Mouse (Mus musculus) limb, embryonic 12.5 days (tissue): Measurements from ENCODE around the gene Hist1h4b. TPM values are rescaled to one million over a fixed set of nuclear protein-coding genes. Genes with fewer than 3 reads are reported as not detected.
"Not testable (repeated sequence)": the region's sequence is repeated elsewhere in the genome, so short reads cannot be mapped to it uniquely, and the experiment has no call there.

Experiments used
- ATAC-seq: fragments of 200-750 bp; cut with Nextera tagmentation; 2 replicates; pipeline ENCODE4 v1.8.0; 2017; ENCODE audit warnings: low read depth, moderate TSS enrichment; ENCODE audit not compliant: insufficient number of reproducible peaks, insufficient read depth, low FRiP score, low TSS enrichment
- H3K27ac ChIP-seq: fragments of 300-500 bp; sonication (generic); 2 replicates; pipeline ENCODE4 v1.5.1; 2016; ENCODE audit warnings: mild to moderate bottlenecking, moderate library complexity
- H3K27me3 ChIP-seq: fragments of 300-500 bp; sonication (generic); 2 replicates; pipeline ENCODE4 v1.6.1; 2016; ENCODE audit warnings: mild to moderate bottlenecking, moderate library complexity
- H3K36me3 ChIP-seq: fragments of 300-500 bp; sonication (generic); 2 replicates; pipeline ENCODE4 v1.6.1; 2016; ENCODE audit warnings: mild to moderate bottlenecking, moderate library complexity
- H3K4me1 ChIP-seq: fragments of 300-500 bp; sonication (generic); replicated peaks from 2 replicates; pipeline ENCODE4 v1.6.1; 2016
- H3K4me2 ChIP-seq: fragments of 300-500 bp; sonication (generic); 2 replicates; pipeline ENCODE4 v1.6.1; 2016; ENCODE audit warnings: mild to moderate bottlenecking, moderate library complexity
- H3K4me3 ChIP-seq: fragments of 300-500 bp; sonication (generic); replicated peaks from 2 replicates; pipeline ENCODE4 v1.5.1; 2016; ENCODE audit warnings: mild to moderate bottlenecking
- H3K9ac ChIP-seq: fragments of 300-500 bp; sonication (generic); replicated peaks from 2 replicates; pipeline ENCODE4 v1.6.1; 2016; ENCODE audit warnings: mild to moderate bottlenecking, moderate library complexity
- H3K9me3 ChIP-seq: fragments of 300-500 bp; sonication (generic); 2 replicates; pipeline ENCODE4 v1.6.1; 2016; ENCODE audit warnings: mild to moderate bottlenecking, moderate library complexity
- WGBS: fragments of 180-500 bp; shearing (Covaris S2); methylation state at CpG from one replicate; pipeline ENCODE4 v1.1.7; 2016; 5-methylcytosine and 5-hydroxymethylcytosine counted together
- polyA plus RNA-seq: library from polyadenylated mRNA; unstranded; fragments of >200 nt; fragmentation: Nextera tagmentation; extraction: Ambion mirVana; gene quantifications from 2 replicates; pipeline ENCODE4 v1.2.1, GENCODE M21; 2016

The Hist1h4b gene
- polyA plus RNA-seq, 1 experiment from 2014 or later: 9.1 TPM

- H3K9ac ChIP-seq: peak overlapping the region; percentile 89
- no peaks in the 10 kb centered on the region for H3K27me3 ChIP-seq
- peak overlapping the region; percentile 99 for H3K27ac ChIP-seq
- no peaks in the 10 kb centered on the region for H3K9me3 ChIP-seq
- H3K4me2 ChIP-seq: peak overlapping the region; percentile 86
- no peak for ATAC-seq
- H3K4me3 ChIP-seq: peak overlapping the region; percentile 59
- 65% methylated on average over 5 of the region's 5 CpGs for WGBS
- H3K4me1 ChIP-seq: peaks cover 18% of the 10 kb centered on the region
- no peaks in the 10 kb centered on the region for H3K36me3 ChIP-seq
Measured at GRCm38 (mm10) chr13:23740910-23741309, 15.9 kb upstream of the Hist1h4b start.

GRCm38 (mm10) chr13:23742007-23742406, 14.8 kb upstream of the Hist1h4b start:
- Histone ChIP-seq H3K4me3 (no peak overlapping the region), H3K9me3 (no peaks in the 10 kb centered on the region), H3K36me3 (no peaks in the 10 kb centered on the region), H3K4me2 (no peak overlapping the region), H3K27me3 (no peaks in the 10 kb centered on the region), H3K9ac (no peak overlapping the region), H3K4me1 (peaks cover 18% of the 10 kb centered on the region), H3K27ac (no peak overlapping the region)
- no peak for ATAC-seq

- Histone ChIP-seq H3K9me3 (no peaks in the 10 kb centered on the region), H3K4me3 (no peak overlapping the region), H3K4me2 (no peak overlapping the region), H3K9ac (no peak overlapping the region), H3K36me3 (no peaks in the 10 kb centered on the region), H3K27ac (peak overlapping the region; percentile 66), H3K27me3 (no peaks in the 10 kb centered on the region), H3K4me1 (peaks cover 29% of the 10 kb centered on the region)
- no peak for ATAC-seq
- 83% methylated on average over 5 of the region's 5 CpGs for WGBS
Measured at GRCm38 (mm10) chr13:23743215-23743614, 13.6 kb upstream of the Hist1h4b start.

GRCm38 (mm10) chr13:23743963-23744362, 12.8 kb upstream of the Hist1h4b start:
- no peaks in the 10 kb centered on the region for H3K27me3 ChIP-seq
- WGBS: 42% methylated on average over 4 of the region's 4 CpGs
- H3K4me3 ChIP-seq: peak overlapping the region; percentile 43
- H3K4me2 ChIP-seq: peak overlapping the region; percentile 66
- no peak for ATAC-seq
- H3K27ac ChIP-seq: peak overlapping the region; percentile 99
- peaks cover 34% of the 10 kb centered on the region for H3K4me1 ChIP-seq
- no peaks in the 10 kb centered on the region for H3K36me3 ChIP-seq
- peak overlapping the region; percentile 61; the same call in 1 of the 2 replicates for H3K9ac ChIP-seq
- H3K9me3 ChIP-seq: no peaks in the 10 kb centered on the region

- H3K27me3 ChIP-seq: no peaks in the 10 kb centered on the region
- H3K4me3 ChIP-seq: peak overlapping the region; percentile 43
Measured at GRCm38 (mm10) chr13:23744421-23745380, 12.1 kb upstream of the Hist1h4b start.

GRCm38 (mm10) chr13:23745381-23746161, 11.2 kb upstream of the Hist1h4b start, which contains the start of gene Hist1h3c:
Gene Hist1h3c, minus strand, starts transcription at chr13:23745602.
- peak; percentile 76 for ATAC-seq
- WGBS: under 1% methylated on average over 26 of the region's 28 CpGs

More at GRCm38 (mm10) chr13:23744421-23745380, 12.1 kb upstream of the Hist1h4b start:
- Histone ChIP-seq H3K4me1 (peaks cover 34% of the 10 kb centered on the region), H3K9ac (peak overlapping the region; percentile 61), H3K4me2 (peak overlapping the region; percentile 66), H3K27ac (peak overlapping the region; percentile 99), H3K9me3 (no peaks in the 10 kb centered on the region), H3K36me3 (no peaks in the 10 kb centered on the region)
- WGBS: under 1% methylated on average over 16 of the region's 36 CpGs
- ATAC-seq: no peak

GRCm38 (mm10) chr13:23746201-23747080, 10.4 kb upstream of the Hist1h4b start, which contains the start of gene Hist1h2bb:
Gene Hist1h2bb, plus strand, starts transcription at chr13:23746734.
- Histone ChIP-seq H3K4me3 (peak within 1 kb of the TSS; percentile 43), H3K4me2 (peak within 1 kb of the TSS; percentile 66), H3K27ac (peak within 1 kb of the TSS; percentile 99), H3K9ac (peak within 1 kb of the TSS; percentile 69), H3K4me1 (peaks cover 25% of the 10 kb centered on the region; the same call in 1 of the 2 replicates)
- not testable (repeated sequence) for H3K36me3 ChIP-seq, H3K27me3 ChIP-seq, H3K9me3 ChIP-seq
- under 1% methylated on average over 50 of the region's 58 CpGs for WGBS
- peak; percentile 95 for ATAC-seq

More at GRCm38 (mm10) chr13:23745381-23746161, 11.2 kb upstream of the Hist1h4b start, which contains the start of gene Hist1h3c:
- Histone ChIP-seq H3K4me2 (peak within 1 kb of the TSS; percentile 66), H3K27me3 (no peaks in the 10 kb centered on the region), H3K4me1 (peaks cover 29% of the 10 kb centered on the region), H3K9ac (peak within 1 kb of the TSS; percentile 69), H3K27ac (peak within 1 kb of the TSS; percentile 99), H3K4me3 (peak within 1 kb of the TSS; percentile 43), H3K9me3 (no peaks in the 10 kb centered on the region), H3K36me3 (no peaks in the 10 kb centered on the region)

- no peak for ATAC-seq
Measured at GRCm38 (mm10) chr13:23747081-23747891, 9.5 kb upstream of the Hist1h4b start.

GRCm38 (mm10) chr13:23747892-23748288, 8.9 kb upstream of the Hist1h4b start:
- H3K4me3 ChIP-seq: peak overlapping the region; percentile 13
- 12% methylated on average over 4 of the region's 4 CpGs for WGBS

More at GRCm38 (mm10) chr13:23747081-23747891, 9.5 kb upstream of the Hist1h4b start:
- H3K4me3 ChIP-seq: peak overlapping the region; percentile 43
- H3K27ac ChIP-seq: peak overlapping the region; percentile 99
- H3K9ac ChIP-seq: peak overlapping the region; percentile 66
- H3K36me3 ChIP-seq: no peaks in the 10 kb centered on the region
- no peaks in the 10 kb centered on the region for H3K9me3 ChIP-seq
- no peaks in the 10 kb centered on the region for H3K27me3 ChIP-seq
- H3K4me2 ChIP-seq: peak overlapping the region; percentile 66
- WGBS: 3% methylated on average over 13 of the region's 13 CpGs
- H3K4me1 ChIP-seq: peaks cover 25% of the 10 kb centered on the region; the same call in 1 of the 2 replicates

More at GRCm38 (mm10) chr13:23747892-23748288, 8.9 kb upstream of the Hist1h4b start:
- peak overlapping the region; percentile 66 for H3K4me2 ChIP-seq
- H3K9me3 ChIP-seq: no peaks in the 10 kb centered on the region
- H3K36me3 ChIP-seq: no peaks in the 10 kb centered on the region
- peaks cover 25% of the 10 kb centered on the region for H3K4me1 ChIP-seq
- H3K9ac ChIP-seq: peak overlapping the region; percentile 66; the same call in 1 of the 2 replicates
- ATAC-seq: no peak
- peak overlapping the region; percentile 99 for H3K27ac ChIP-seq
- no peaks in the 10 kb centered on the region for H3K27me3 ChIP-seq
